Mouse (Mus musculus) thymus, postnatal 4 days (tissue): ENCODE measurements around the gene Krt20.

Experiments
- DNase-seq: peaks from one replicate; pipeline ENCODE4 v3.0.0; 2021

Krt20 gene

GRCm38 (mm10) chr11:99399956-99400549 is 37.9 kb downstream of the Krt20 start:
- no peak for DNase-seq

GRCm38 (mm10) chr11:99398832-99399231 is 39.1 kb downstream of the Krt20 start:
- no peak for DNase-seq

GRCm38 (mm10) chr11:99398084-99398483 is 39.9 kb downstream of the Krt20 start:
- DNase-seq = no peak

GRCm38 (mm10) chr11:99396661-99397060 is 41.3 kb downstream of the Krt20 start:
- no peak for DNase-seq

- no peak for DNase-seq
Measured at GRCm38 (mm10) chr11:99396034-99396433, 41.9 kb downstream of the Krt20 start.

GRCm38 (mm10) chr11:99392492-99392891 is 45.5 kb downstream of the Krt20 start:
- DNase-seq = no peak

- DNase-seq = no peak
Measured at GRCm38 (mm10) chr11:99391375-99391774, 46.6 kb downstream of the Krt20 start.

GRCm38 (mm10) chr11:99390866-99391265 is 47.1 kb downstream of the Krt20 start:
- DNase-seq = no peak

GRCm38 (mm10) chr11:99389264-99389663 is 48.7 kb downstream of the Krt20 start, which contains the start of gene Krt10:
Gene Krt10, minus strand, starts transcription at chr11:99389364.
- DNase-seq = no peak

- DNase-seq = no peak
Measured at GRCm38 (mm10) chr11:99388661-99389060, 49.3 kb downstream of the Krt20 start.

GRCm38 (mm10) chr11:99385813-99386721 is 51.9 kb downstream of the Krt20 start:
- DNase-seq = peak; percentile 82

- peak; percentile 83 for DNase-seq
Measured at GRCm38 (mm10) chr11:99379568-99379967, 58.4 kb downstream of the Krt20 start.
